Mouse (Mus musculus): ENCODE measurements around the gene Hdac1.

Gene Hdac1

GRCm38 (mm10) chr4:129542592-129543141 lies at the start of gene Hdac1:
Gene Hdac1, minus strand, starts transcription at chr4:129542713.
- DNase-seq = peak; percentile 99

GRCm38 (mm10) chr4:129588865-129589264 lies 46.4 kb upstream of the Hdac1 start:
- no peak for DNase-seq

DNA sequence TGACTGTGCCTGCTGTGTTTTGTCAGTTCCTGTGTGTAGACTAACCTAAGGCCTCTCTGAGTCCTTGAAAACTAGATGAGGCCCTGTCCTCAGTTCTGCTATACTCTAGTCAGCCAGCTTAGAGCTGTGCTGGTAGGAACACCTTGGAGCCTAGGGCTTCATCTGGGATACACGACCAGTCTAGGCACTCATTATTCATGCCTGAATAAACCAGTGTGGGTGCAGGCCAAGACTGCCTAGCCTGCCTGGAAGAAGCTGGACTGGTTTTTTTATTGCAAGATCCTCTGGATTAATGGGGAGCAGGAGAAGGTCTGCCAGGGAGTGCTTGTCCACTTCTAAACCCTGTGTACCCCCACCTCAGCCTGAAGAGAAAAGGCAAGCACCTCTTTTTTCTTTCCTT lies 44.4 kb upstream of the Hdac1 start:
- peak; percentile 62 for DNase-seq

DNA sequence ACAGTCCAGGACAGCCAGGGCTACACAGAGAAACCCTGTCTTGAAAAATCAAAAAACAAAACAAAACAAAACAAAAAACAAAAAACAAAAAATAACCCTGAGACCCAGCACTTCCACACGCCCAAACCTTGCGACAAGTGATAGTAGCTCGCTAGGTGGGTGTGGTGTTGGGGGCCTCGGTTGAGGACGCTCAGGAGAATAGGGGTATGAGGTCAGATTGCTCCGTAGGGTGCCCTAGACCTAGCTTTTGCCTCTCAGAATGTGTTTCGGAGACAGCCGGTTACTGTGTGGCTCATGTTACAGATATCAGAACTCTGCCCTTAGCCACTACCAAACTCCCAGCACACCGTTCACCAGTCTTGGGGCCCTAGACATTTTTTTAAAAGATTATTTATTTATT lies 43.3 kb upstream of the Hdac1 start:
- DNase-seq = no peak

GRCm38 (mm10) chr4:129584884-129585608 lies 42.5 kb upstream of the Hdac1 start:
- peak; percentile 84 for DNase-seq

GRCm38 (mm10) chr4:129584370-129584769 lies 41.9 kb upstream of the Hdac1 start:
- no peak for DNase-seq

DNA sequence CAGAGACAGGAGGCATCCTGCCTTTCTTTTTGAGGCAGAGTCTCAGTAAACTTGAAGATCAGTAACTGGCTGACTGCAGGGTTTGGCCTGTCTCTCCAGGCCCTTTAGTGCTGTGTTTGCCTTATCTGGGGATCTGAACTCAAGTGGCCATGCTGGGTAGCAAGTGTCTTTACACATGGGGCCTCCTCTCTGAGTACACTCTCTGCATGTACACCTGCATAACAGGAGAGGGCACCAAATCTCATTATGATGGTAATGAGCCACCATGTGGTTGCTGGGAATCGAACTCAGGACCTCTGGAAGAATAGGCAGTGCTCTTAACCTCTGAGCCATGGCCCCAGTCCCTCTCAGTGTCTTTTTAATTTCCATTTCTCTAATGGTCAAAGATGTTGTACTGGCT lies 39.7 kb upstream of the Hdac1 start:
- DNase-seq = no peak

- DNase-seq = no peak
Observed at GRCm38 (mm10) chr4:129580347-129580746, 37.8 kb upstream of the Hdac1 start.

DNA sequence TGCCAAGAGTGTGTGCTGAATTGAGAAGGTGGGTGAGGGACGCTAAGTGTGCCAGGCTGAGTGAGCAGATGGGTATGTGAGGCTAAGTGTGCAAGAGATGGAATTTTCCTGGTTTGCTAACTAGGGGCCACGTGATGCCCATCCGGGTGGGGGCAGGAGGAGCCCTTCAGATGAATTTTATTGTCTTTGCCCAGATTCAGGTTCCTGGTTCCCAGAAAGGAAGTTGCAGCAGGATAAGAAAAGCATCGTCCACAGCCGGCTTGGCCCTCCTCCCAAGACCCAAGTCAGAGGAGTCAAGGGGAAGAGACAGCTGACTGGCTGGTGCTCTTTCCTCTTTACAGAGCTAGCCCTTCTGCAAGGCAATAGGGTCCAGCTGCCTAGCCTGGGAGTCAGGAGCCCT lies 36.0 kb upstream of the Hdac1 start, which contains the start of gene Fam167b:
Gene Fam167b (minus strand): TSS at position 84 of the 400 bp plus-strand sequence.
- DNase-seq = peak; percentile 77

DNA sequence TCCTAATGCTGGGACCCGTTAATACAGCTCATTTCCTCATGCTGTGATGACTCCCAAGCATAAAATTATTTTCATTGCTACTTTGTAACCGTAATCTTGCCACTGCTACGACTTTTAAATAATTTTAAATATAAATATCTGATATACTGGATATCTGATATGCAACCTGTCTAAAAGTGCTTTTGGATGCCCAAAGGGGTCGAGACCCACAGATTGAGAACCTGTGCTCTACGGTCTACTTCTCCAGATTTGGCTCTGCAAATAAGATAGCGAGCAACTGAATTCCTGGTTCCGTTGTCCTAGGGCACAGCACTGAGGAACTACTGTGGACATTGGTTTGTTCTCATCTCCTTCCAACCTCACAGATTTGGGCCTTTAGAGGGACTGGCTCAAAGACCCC lies 35.2 kb upstream of the Hdac1 start:
- DNase-seq = no peak

GRCm38 (mm10) chr4:129576863-129577491 lies 34.5 kb upstream of the Hdac1 start:
- peak; percentile 68 for DNase-seq

GRCm38 (mm10) chr4:129575171-129575844 lies 32.8 kb upstream of the Hdac1 start:
- no peak for DNase-seq

- no peak for DNase-seq
Observed at GRCm38 (mm10) chr4:129573430-129573829, 30.9 kb upstream of the Hdac1 start, which contains the start of gene Lck. Gene Lck, minus strand, starts transcription at chr4:129573641.

- DNase-seq = no peak
Observed at GRCm38 (mm10) chr4:129573093-129573370, 30.5 kb upstream of the Hdac1 start.

DNA sequence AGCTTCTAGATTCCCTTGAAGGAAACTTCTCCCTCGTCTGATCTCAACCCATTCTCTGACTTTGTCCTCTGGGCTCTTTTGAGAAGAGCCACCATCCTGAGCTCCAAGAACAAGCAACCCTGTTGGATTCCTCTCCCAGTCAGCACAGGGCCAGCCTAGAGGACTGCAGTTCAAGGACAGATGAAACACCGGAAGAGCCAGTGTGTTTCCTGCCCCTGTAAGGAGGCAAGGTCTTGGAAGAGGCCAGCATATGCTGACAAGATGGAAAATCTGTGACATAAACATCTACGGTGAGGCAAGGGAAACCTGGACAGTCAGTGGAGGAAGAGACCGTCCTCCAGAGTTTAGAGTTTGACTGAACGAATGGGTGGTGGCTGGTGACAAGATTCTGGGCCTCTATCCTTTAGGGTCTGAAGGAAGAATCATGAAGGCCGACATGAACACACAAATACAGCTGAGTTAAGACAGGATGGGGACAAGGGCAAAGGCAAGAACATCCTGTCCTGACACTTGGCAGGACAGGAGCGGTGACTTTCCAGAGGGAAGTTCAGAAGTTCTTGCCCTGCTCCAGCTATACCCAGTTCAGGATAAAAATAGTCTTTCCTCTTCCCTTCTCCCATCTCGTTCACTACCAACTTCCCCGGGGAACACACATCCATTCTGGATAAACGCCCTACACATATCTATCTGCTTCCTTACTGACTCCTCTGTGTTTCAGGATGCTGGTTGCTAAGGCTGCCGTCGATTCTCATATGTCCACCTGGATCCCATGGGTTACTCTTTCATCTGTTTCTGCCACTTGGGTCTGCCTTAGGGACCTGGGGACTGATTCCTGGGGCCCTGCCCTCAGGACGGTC lies 30.0 kb upstream of the Hdac1 start:
- no peak for DNase-seq

- no peak for DNase-seq
Observed at GRCm38 (mm10) chr4:129571551-129572084, 29.1 kb upstream of the Hdac1 start.

DNA sequence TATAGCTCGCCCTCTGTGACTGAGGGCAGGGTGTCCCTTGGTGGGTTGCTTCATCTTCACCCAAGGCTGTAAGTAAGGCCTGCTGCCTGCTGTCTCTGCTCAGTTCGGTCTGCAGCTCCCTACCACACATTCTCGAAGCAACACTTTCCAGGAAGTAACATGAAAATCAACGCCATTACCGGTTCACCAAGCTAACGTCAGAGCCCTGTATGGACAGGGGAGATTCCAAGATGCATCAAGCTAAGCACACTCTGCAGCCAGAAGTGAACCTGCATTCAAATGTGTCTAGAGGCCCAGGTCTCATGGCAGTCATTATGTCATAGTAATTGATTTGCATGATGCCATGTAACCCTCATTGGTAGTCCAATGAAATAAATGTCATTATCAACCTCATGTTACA lies 27.5 kb upstream of the Hdac1 start:
- DNase-seq = no peak

DNA sequence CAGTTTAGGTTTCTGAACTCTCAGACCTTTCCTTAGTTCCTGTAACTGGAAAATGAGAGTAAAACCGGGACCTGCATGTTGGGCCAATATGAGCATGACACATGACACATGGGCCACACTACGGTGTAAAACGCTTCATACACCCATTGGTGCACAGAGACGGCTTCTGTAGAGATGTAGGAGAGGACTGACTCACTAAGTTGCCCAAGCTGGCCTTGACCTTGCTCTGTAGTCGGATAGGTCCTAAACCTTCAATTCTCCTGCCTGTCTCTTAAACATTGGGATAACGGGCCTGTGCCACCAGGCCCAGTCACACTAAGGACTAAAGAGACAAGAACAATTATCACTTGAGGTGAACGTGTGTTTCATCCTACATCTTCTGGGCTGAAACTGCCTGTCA lies 25.9 kb upstream of the Hdac1 start:
- no peak for DNase-seq

GRCm38 (mm10) chr4:129565139-129565538 lies 22.6 kb upstream of the Hdac1 start:
- no peak for DNase-seq

GRCm38 (mm10) chr4:129563718-129564117 lies 21.2 kb upstream of the Hdac1 start:
- no peak for DNase-seq

DNA sequence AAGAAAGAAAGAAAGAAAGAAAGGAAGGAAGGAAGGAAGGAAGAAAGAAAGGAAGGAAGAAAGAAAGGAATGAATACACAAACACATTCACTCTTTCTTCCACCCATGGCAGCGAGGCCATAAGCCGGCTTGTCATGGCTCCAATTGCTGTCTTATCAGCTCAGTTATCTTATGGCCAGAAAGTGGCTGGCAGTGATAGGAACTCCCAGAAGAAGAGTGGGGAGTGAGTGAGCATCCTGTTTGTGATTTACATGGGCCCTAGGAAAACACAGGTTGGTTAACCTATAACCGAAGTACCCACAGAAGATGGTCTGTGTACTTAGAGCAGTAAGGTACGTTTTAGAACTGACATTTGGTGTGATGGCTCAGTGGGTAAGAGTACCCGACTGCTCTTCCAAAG lies 18.7 kb upstream of the Hdac1 start:
- DNase-seq = no peak

GRCm38 (mm10) chr4:129558321-129558955 lies 15.9 kb upstream of the Hdac1 start:
- DNase-seq = no peak

All from kidney, adult 11 months (tissue).